Mouse (Mus musculus): ENCODE measurements around the gene Clec2g. TPM values are rescaled to one million over a fixed set of nuclear protein-coding genes. Genes with fewer than 3 reads are reported as not detected.

Gene Clec2g
- total and polyA plus RNA-seq, 3 experiments = 82.0 to 169 (median 91.7) TPM

- TF ChIP-seq ETS1 (conservative IDR thresholded peaks at IDR 0.05; ENCODE audit: low read depth, low read length) = no peak
- TF ChIP-seq E2F4 (IDR thresholded peaks at IDR 0.05; ENCODE audit: insufficient replicate concordance, low read depth, low read length) = 0 out of 2 replicates have a peak, but pooled peaks have one; percentile 22
- peak; percentile 35; the same call in 1 of the 2 replicates for TF ChIP-seq EP300 (IDR thresholded peaks at IDR 0.05; ENCODE audit: low read length)
- no peak for TF ChIP-seq PAX5 (IDR thresholded peaks at IDR 0.05; ENCODE audit: low read length)
- TF ChIP-seq CHD1 (IDR thresholded peaks at IDR 0.05; ENCODE audit: low read depth, low read length) = no peak
- no peak for TF ChIP-seq MXI1 (IDR thresholded peaks at IDR 0.05; ENCODE audit: low read depth, low read length)
- TF ChIP-seq MAFK (IDR thresholded peaks at IDR 0.05; ENCODE audit: insufficient replicate concordance, low read length) = 0 out of 2 replicates have a peak, but pooled peaks have one; percentile 11
- 0 out of 2 replicates have a peak, but pooled peaks have one; percentile 21 for TF ChIP-seq MEF2A (IDR thresholded peaks at IDR 0.05; ENCODE audit: borderline replicate concordance, low read depth, low read length)
- no peak for TF ChIP-seq JUN (IDR thresholded peaks at IDR 0.05; ENCODE audit: insufficient read depth, low read depth, low read length)
These were observed 99.2 kb downstream of the Clec2g start (continued) for GRCm38 (mm10) chr6:129033397-129033796.

Other genes starting within 250 kb of the Clec2g start
- gene Klrb1, start 211.3 kb upstream of the Clec2g start, total RNA-seq (2012; rRNA removed) = 1.1 and 1.3 TPM in 2 replicates
- 1.1 and 1.3 TPM in 2 replicates for gene Klrb1, start 211.3 kb upstream of the Clec2g start, total RNA-seq (2014; rRNA removed)
- gene Klrb1, start 211.3 kb upstream of the Clec2g start, polyA plus RNA-seq (2012; ENCODE audit: insufficient read length, low read depth) = 0.29 and 0.79 TPM in 2 replicates
- not detected in 2 replicates for gene Klrb1c, start 145.2 kb upstream of the Clec2g start, total RNA-seq (2012; rRNA removed)
- gene Klrb1c, start 145.2 kb upstream of the Clec2g start, total RNA-seq (2014; rRNA removed) = not detected in 2 replicates
- gene Klrb1c, start 145.2 kb upstream of the Clec2g start, polyA plus RNA-seq (2012; ENCODE audit: insufficient read length, low read depth) = not detected in 2 replicates
- gene Gm44511, start 108.1 kb upstream of the Clec2g start, total RNA-seq (2012; rRNA removed) = not detected in 2 replicates
- gene Gm44511, start 108.1 kb upstream of the Clec2g start, total RNA-seq (2014; rRNA removed) = not detected in 2 replicates
- not detected in 2 replicates for gene Gm44511, start 108.1 kb upstream of the Clec2g start, polyA plus RNA-seq (2012; ENCODE audit: insufficient read length, low read depth)
- not detected in 2 replicates for gene Klrb1b, start 108.0 kb upstream of the Clec2g start, total RNA-seq (2012; rRNA removed)
- not detected in 2 replicates for gene Klrb1b, start 108.0 kb upstream of the Clec2g start, total RNA-seq (2014; rRNA removed)
- not detected in 2 replicates for gene Klrb1b, start 108.0 kb upstream of the Clec2g start, polyA plus RNA-seq (2012; ENCODE audit: insufficient read length, low read depth)
- gene Clec2i, start 46.8 kb upstream of the Clec2g start, total RNA-seq (2012; rRNA removed) = 34.4 and 38.5 TPM in 2 replicates
- 104 and 134 TPM in 2 replicates for gene Clec2i, start 46.8 kb upstream of the Clec2g start, total RNA-seq (2014; rRNA removed)
- gene Clec2i, start 46.8 kb upstream of the Clec2g start, polyA plus RNA-seq (2012; ENCODE audit: insufficient read length, low read depth) = 80.7 and 90.3 TPM in 2 replicates
- 51.6 and 53.5 TPM in 2 replicates for gene BC035044, start 43.3 kb upstream of the Clec2g start, total RNA-seq (2012; rRNA removed)
- 121 and 124 TPM in 2 replicates for gene BC035044, start 43.3 kb upstream of the Clec2g start, total RNA-seq (2014; rRNA removed)
- 49.4 and 49.7 TPM in 2 replicates for gene BC035044, start 43.3 kb upstream of the Clec2g start, polyA plus RNA-seq (2012; ENCODE audit: insufficient read length, low read depth)
- gene Klrb1f, start 111.5 kb downstream of the Clec2g start, total RNA-seq (2012; rRNA removed) = 0.38 and 0.68 TPM in 2 replicates
- 0.21 and 0.38 TPM in 2 replicates for gene Klrb1f, start 111.5 kb downstream of the Clec2g start, total RNA-seq (2014; rRNA removed)
- gene Klrb1f, start 111.5 kb downstream of the Clec2g start, polyA plus RNA-seq (2012; ENCODE audit: insufficient read length, low read depth) = 0.23 and 0.25 TPM in 2 replicates
- not detected in 2 replicates for gene Clec2e, start 166.5 kb downstream of the Clec2g start, total RNA-seq (2012; rRNA removed)
- not detected in 2 replicates for gene Clec2e, start 166.5 kb downstream of the Clec2g start, total RNA-seq (2014; rRNA removed)
- gene Clec2e, start 166.5 kb downstream of the Clec2g start, polyA plus RNA-seq (2012; ENCODE audit: insufficient read length, low read depth) = not detected in 2 replicates
- gene Clec2d, start 246.2 kb downstream of the Clec2g start, total RNA-seq (2012; rRNA removed) = 50.7 and 53.4 TPM in 2 replicates
- gene Clec2d, start 246.2 kb downstream of the Clec2g start, total RNA-seq (2014; rRNA removed) = 19.7 and 25.9 TPM in 2 replicates
- 5.1 and 6.0 TPM in 2 replicates for gene Clec2d, start 246.2 kb downstream of the Clec2g start, polyA plus RNA-seq (2012; ENCODE audit: insufficient read length, low read depth)

All from CH12.LX (cell line).